Mouse (Mus musculus) adrenal gland, adult (tissue): Measurements from ENCODE around the gene Snrnp70.

Experiments
- DNase-seq, 2 experiments: peaks; one replicate each; pipeline ENCODE4 v3.0.0; 2022 to 2023; ENCODE audit warnings: low spot score in 1 of 2; ENCODE audit not compliant: inconsistent age in 2 of 2

Snrnp70 gene

DNA sequence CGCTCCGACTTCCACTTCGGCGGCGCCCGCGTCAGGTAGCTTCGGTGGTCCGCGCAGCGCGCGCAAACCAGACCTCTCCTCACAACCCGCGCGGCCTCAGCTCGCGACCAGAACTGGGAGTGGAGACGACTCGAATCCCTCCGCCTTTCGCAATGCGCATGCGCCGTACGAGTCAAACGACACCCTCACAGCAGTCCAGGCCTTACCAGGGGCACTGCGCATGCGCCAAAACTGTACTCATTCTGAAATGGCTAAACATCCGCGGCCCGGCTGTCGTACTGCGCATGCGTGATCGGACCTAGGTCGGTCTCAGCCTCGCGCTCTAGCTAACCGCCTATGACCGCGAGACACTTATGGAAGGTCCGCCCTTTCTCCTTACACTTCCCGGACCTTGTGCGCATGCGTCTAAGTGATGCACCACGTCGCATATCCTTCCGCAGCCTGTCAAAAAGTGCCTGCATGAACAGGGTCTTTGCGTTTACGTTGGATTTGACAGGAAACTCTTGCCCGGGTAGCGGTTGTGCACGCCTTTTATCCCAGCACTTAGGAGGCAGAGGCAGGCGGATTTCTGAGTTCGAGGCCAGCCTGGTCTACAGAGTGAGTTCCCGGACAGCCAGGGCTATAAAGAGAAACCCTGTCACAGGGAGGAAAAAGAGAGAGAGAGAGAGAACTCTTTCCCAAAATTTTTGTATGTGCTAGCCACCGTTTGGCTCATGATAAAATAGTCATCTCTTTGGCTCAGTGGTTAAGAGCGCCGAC lies at the start of gene Snrnp70:
TSS of gene Snrnp70 (minus strand) at position 165 of the 759 bp plus-strand sequence.
- DNase-seq = peak; percentile 100

- DNase-seq = peak; percentile 52 to 74
Observed at GRCm38 (mm10) chr7:45443526-45444420, 48.2 kb upstream of the Snrnp70 start.

- no peak for DNase-seq
Observed at GRCm38 (mm10) chr7:45437521-45438276, 42.2 kb upstream of the Snrnp70 start, which contains the start of gene Ruvbl2. Gene Ruvbl2 (minus strand): TSS chr7:45438096.

DNA sequence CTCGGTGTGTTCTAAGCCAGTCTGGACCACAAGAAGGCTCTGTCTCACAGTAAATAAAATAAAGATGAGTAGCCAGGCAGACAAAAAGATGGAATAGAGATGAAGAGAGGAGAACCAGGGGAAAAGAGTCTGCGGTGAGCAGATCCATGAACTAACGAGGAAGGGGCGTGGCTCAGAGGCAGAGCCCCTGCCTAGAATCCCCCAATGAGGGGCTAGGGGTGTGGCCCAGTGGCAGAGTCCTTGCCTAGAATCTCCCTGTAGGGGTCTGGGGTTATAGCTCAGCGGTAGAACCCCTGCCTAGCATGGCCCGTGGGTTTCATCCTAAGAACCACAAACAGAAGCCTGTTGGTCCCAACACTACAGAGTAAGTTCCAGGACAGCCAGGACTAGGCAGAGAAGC lies 41.5 kb upstream of the Snrnp70 start:
- no peak for DNase-seq

GRCm38 (mm10) chr7:45436444-45436843 lies 40.9 kb upstream of the Snrnp70 start:
- DNase-seq = no peak

DNA sequence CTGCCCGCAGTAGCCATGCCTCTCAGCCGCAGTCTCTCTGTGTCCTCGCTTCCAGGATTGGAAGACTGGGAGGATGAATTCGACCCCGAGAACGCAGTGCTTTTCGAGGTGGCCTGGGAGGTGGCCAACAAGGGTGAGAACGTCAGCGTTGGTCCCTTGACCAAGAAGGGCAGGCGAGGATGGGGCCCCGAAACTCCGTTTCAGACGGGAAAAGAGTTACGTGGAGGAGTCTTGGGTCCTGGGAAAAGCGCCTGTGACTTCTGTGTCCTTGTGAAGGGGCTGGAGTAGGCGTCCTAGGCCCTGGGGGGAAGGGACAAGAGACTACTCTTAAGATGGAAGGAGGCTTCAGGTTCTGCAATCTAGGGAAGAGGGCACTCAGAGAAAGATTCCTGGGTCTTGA lies 39.5 kb upstream of the Snrnp70 start:
- no peak for DNase-seq

GRCm38 (mm10) chr7:45434203-45435015 lies 38.9 kb upstream of the Snrnp70 start, which contains the start of gene Gys1:
Gene Gys1 (plus strand): TSS chr7:45434844.
- DNase-seq = peak; percentile 100

- no peak for DNase-seq
Observed at GRCm38 (mm10) chr7:45433835-45434202, 38.3 kb upstream of the Snrnp70 start.

DNA sequence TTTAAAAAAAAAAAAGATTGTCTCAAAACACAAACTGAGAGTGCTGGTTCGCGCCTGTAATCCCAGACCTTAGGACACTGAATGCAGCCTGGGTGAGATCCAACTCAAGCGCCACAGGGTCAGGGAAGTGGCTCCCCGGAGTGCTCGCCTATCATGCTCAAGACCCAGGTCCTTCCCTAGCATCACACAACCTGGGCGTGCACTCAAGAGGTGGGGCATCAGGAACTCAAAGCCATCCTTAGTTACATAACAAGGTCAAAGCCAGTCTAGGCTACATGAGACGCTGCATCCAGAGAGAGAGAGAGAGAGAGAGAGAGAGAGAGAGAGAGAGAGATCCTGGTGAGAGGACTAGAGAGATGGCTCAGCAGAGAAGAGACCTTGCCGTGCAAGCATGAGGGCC lies 31.0 kb upstream of the Snrnp70 start:
- no peak for DNase-seq

GRCm38 (mm10) chr7:45421194-45421593 lies 25.7 kb upstream of the Snrnp70 start:
- no peak for DNase-seq

- DNase-seq = no peak
Observed at GRCm38 (mm10) chr7:45420615-45420919, 25.0 kb upstream of the Snrnp70 start, which contains the start of gene Lhb. Gene Lhb (plus strand): TSS chr7:45420820.

DNA sequence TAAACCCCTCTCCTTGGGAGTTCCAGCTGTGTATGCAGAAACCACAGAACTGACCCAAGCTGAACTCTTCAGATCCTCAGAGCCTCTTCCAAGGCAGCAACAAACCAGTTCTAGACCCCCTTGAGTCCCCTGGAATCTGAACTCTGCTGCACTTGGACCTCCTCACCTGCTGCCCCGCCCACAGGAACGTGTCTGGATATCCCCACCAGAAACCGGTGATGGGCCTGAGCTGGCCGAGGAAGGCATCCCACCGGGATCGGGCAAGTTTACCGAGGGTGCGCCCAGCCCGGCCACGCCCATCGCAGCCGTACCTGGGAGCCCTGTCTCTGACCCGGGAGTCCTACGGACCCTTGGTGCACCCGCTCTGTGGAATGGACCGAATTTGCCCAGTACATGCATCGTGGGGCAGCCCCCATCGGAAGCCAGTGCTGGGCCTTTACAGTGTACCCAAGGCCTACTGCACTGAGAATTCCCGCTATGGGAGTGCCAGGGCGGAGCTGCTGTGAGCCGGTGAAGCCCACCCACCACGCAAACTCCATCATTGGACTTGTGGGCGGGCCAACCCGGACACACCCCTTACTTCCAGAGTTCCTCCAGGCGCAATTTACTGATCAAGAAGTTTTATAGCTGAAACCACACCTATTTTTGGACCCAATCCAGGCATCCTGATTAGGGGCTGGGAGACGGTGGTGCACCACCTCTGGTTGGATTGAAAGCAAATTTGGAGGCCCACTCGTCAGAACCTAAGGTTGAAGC lies 24.5 kb upstream of the Snrnp70 start:
- no peak for DNase-seq

GRCm38 (mm10) chr7:45417962-45418492 lies 22.5 kb upstream of the Snrnp70 start:
- no peak for DNase-seq

DNA sequence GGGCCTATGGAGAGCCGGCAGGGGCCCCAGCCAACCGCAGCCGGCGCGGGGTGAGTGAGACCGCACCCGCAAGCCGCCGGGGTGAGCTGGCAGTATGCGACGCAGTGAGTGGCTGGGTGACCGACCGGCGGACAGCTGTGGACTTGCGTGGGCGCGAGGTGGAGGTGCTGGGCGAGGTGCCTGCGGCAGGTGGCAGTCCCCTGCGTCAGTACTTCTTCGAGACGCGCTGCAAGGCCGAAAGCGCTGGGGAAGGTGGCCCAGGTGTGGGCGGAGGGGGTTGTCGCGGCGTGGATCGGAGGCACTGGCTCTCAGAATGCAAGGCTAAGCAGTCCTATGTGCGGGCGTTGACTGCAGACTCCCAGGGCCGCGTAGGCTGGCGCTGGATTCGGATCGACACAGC lies 20.1 kb upstream of the Snrnp70 start:
- no peak for DNase-seq

DNA sequence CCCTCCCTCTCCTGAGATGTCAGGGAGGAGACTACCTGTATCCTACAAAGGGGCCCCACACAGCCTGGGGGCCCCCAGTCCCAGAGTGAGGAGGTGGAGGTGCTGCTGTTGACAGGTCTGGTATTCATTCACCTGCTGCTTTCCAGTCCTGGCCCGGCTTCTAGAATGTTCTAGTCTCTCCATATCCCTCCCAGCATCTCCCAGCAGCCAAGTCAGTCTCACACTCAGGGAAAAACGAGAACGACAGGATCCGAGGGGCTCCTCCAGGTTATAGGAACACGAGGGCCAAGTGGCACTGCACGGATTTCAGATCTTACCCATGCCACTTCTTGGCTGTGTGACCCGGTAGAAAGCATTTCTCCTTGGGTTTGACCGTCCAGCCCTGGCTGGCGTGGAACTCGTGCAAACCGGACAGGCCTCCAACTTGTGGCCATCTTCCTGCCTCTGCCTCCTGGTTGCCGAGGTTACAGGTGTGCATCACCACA lies 19.2 kb upstream of the Snrnp70 start:
- DNase-seq = no peak

- DNase-seq = no peak
Observed at GRCm38 (mm10) chr7:45413864-45414739, 18.6 kb upstream of the Snrnp70 start.

DNA sequence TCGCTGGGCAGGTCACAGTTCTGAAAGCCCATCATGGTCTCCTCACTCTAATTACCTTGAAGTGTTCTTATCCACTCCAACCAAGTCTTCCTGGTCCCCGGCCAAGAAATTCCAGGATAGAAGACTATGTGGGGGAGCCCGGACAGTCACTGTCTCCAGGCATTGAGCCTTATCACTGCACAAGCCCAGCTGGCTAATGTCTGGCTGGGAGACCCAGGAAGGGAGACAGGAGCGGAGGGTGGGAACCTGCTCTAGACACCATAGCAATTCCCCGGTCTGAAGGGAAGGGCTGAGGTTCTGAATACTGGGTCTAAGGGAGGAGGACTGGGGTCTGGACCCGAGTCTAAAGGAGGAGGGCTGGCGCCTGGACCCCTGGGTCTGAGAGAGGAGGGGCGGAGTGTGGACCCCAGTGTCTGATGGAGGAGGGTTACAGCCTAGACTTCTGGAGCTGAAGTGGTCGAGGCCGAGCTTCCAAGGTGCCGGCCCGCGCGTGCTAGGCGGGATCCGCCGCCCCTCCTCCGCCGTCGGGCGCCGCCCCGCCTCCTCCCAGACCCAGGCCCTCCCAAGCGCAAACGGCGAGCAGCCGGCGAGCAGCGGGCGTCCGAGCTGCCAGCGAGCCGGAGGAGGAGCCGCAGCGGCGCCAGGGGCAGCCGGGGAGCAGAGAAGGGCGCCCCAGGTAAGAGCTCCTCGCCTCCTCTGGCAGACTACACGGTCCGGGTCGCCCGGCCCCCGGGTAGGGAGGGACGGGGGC lies 17.7 kb upstream of the Snrnp70 start, which contains the start of gene Ntf5:
TSS of gene Ntf5 (plus strand) at position 583 of the 751 bp plus-strand sequence.
- no peak for DNase-seq

- no peak for DNase-seq
Observed at GRCm38 (mm10) chr7:45412421-45412820, 16.9 kb upstream of the Snrnp70 start.
